Mouse (Mus musculus): ENCODE results near the gene Stx7. TPM values are rescaled to one million over a fixed set of nuclear protein-coding genes. Genes with fewer than 3 reads are reported as not detected.
A peak's percentile ranks its signal among the peaks of the same experiment; 100 is the strongest.
"Not testable (repeated sequence)": the region's sequence is repeated elsewhere in the genome, so short reads cannot be mapped to it uniquely, and the experiment has no call there.

The Stx7 gene
- polyA plus RNA-seq (2015; fragmentation: Nextera tagmentation; extraction: Ambion mirVana) = 296 and 313 TPM in 2 replicates

- Histone ChIP-seq H3K27ac (replicated peaks) (peak within 1 kb of the TSS; percentile 86), H3K27me3 (no peaks in the 10 kb centered on the region), H3K4me3 (peak within 1 kb of the TSS; percentile 95), H3K9me3 (no peaks in the 10 kb centered on the region), H3K4me1 (replicated peaks) (peaks cover 22% of the 10 kb centered on the region), H3K4me2 (peak within 1 kb of the TSS; percentile 71), H3K9ac (peak within 1 kb of the TSS; percentile 83), H3K36me3 (no peaks in the 10 kb centered on the region)
- peak; percentile 98 for ATAC-seq (ENCODE audit: low FRiP score, low read depth)
- under 1% methylated on average over 38 of the region's 45 CpGs for WGBS
Observed at GRCm38 (mm10) chr10:24149135-24149781, at the start of gene Stx7. Gene Stx7 (plus strand): TSS chr10:24149302.

- H3K27me3 ChIP-seq; H3K9ac ChIP-seq; H3K36me3 ChIP-seq; ATAC-seq (ENCODE audit: low FRiP score, low read depth); H3K4me2 ChIP-seq; H3K9me3 ChIP-seq; H3K4me3 ChIP-seq; H3K4me1 ChIP-seq (replicated peaks); H3K27ac ChIP-seq (replicated peaks): not testable (repeated sequence)
- 90% methylated on average over 1 of the region's 3 CpGs for WGBS
Observed at GRCm38 (mm10) chr10:24101812-24102211, 47.3 kb upstream of the Stx7 start, which contains the start of gene Taar8c. Gene Taar8c (minus strand): TSS chr10:24101912.

DNA sequence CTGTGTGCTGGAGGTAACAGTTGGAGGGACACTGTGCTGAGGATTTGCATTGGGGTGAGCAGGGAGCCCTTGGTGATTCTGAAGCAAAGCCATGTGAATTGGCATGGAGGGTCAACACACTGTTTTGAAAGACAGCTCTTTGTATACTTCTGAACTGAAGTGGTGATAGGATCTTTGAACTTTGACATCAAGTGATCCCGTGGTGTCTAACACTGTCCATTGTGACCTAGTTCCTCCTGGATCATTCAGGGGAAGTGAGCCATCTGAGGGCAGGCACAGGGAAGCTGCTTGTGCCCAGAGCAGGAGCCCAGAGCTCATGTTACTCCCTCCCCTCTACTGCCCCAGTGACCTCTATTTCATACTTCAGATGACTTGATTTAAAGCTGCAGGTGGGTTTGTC, 45.8 kb upstream of the Stx7 start:
- H3K27me3 ChIP-seq; H3K27ac ChIP-seq (replicated peaks); H3K4me3 ChIP-seq; H3K4me1 ChIP-seq (replicated peaks); H3K4me2 ChIP-seq; H3K36me3 ChIP-seq; ATAC-seq (ENCODE audit: low FRiP score, low read depth); H3K9ac ChIP-seq; H3K9me3 ChIP-seq: not testable (repeated sequence)
- 63% methylated on average over 1 of the region's 1 CpGs for WGBS

GRCm38 (mm10) chr10:24107747-24108146, 41.4 kb upstream of the Stx7 start:
- Histone ChIP-seq H3K9me3 (no peaks in the 10 kb centered on the region), H3K27ac (replicated peaks) (no peak overlapping the region), H3K4me3 (no peak overlapping the region), H3K4me1 (replicated peaks) (no peaks in the 10 kb centered on the region), H3K36me3 (no peaks in the 10 kb centered on the region), H3K4me2 (no peak overlapping the region), H3K27me3 (no peaks in the 10 kb centered on the region), H3K9ac (no peak overlapping the region)
- ATAC-seq (ENCODE audit: low FRiP score, low read depth) = no peak
- 76% methylated on average over 5 of the region's 5 CpGs for WGBS

- Histone ChIP-seq H3K4me3 (no peak overlapping the region), H3K9me3 (no peaks in the 10 kb centered on the region), H3K4me1 (replicated peaks) (no peaks in the 10 kb centered on the region), H3K36me3 (no peaks in the 10 kb centered on the region), H3K9ac (no peak overlapping the region), H3K4me2 (no peak overlapping the region), H3K27ac (replicated peaks) (no peak overlapping the region), H3K27me3 (no peaks in the 10 kb centered on the region)
- ATAC-seq (ENCODE audit: low FRiP score, low read depth) = no peak
- 67% methylated on average over 3 of the region's 3 CpGs for WGBS
Observed at GRCm38 (mm10) chr10:24108236-24108635, 40.9 kb upstream of the Stx7 start.

GRCm38 (mm10) chr10:24109434-24109833, 39.7 kb upstream of the Stx7 start, which contains the start of gene Taar9:
Gene Taar9 (minus strand): TSS chr10:24109534.
- whole genome bisulfite sequencing = 85% methylated on average over 8 of the region's 8 CpGs
- H3K4me3 ChIP-seq; H3K4me2 ChIP-seq; H3K4me1 ChIP-seq (replicated peaks); H3K27me3 ChIP-seq; ATAC-seq (ENCODE audit: low FRiP score, low read depth); H3K27ac ChIP-seq (replicated peaks); H3K9me3 ChIP-seq; H3K9ac ChIP-seq; H3K36me3 ChIP-seq: not testable (repeated sequence)

DNA sequence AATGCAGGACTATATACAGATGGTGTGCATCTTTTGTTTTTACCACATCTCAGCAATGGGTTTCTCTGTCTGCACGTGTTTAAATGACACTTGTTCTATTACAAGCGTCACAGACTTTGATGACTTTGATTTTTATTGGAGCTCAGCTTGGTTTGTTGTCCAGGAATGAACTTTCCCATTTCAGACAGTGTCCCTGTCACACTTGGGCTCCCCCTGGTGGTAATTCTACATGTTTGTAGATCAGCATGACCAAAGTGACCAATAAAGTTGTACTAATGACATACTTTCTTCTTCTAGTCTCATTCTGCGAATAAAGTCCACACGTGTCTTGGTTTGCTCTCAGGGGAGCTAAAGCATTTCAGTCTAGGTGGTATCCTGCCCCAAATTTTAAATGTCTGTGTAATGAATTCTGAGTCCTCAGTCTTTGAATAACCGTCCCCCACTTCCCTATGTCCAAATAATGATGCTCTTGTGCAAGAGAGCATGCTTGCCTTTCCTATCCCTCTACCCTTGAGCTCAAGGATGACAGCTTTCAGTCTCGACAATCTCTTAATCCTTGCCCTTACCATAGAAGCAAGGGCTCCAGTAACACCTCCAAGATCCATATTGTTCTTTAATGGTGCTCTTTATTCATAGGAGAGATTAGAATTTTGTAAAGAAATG, 37.9 kb upstream of the Stx7 start:
- Histone ChIP-seq H3K36me3 (no peaks in the 10 kb centered on the region), H3K9me3 (0 out of 2 replicates have a peak, but pooled peaks cover 4% of the 10 kb centered on the region), H3K27me3 (no peaks in the 10 kb centered on the region), H3K4me1 (replicated peaks) (no peaks in the 10 kb centered on the region), H3K4me2 (no peak overlapping the region), H3K27ac (replicated peaks) (no peak overlapping the region), H3K9ac (no peak overlapping the region), H3K4me3 (no peak overlapping the region)
- no peak for ATAC-seq (ENCODE audit: low FRiP score, low read depth)
- WGBS = 56% methylated on average over 6 of the region's 6 CpGs

DNA sequence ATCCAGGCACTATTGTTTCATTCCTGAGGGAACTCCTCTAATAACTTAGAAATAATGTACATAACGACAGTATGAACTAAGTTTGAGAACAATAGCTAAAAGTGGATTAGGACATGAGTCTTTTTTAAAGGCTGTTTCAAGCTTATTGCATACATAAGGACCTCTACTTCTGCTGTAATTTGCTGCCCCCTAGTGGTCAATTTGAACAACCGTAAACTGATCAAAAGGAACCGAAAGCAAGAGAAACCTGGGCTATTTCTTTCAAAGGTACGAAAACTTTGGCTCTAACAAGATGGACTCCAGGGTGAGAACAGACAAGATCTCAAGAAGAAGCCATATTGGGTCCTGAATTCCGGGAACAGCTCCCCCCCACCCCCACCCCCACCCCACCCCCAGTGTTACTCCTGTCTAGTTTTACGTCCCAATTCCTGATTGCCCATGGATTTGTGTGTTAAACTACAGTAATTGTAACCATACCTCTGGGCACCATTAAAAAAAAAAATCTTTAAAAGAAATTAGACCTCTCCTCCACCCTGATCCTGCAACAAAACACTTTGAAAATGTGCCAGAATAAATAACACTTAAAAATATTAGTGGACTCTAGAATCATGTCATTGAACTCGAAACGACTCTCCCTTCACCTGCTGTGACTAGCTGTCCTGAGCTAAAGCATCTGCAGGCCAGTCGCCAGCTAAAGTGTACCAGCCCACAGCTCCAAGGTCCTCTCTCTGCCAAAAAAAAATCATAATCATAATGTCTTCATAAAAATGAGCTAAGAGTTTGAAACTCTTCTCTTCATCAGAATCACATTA, 17.4 kb upstream of the Stx7 start:
- WGBS = 28% methylated on average over 9 of the region's 9 CpGs
- H3K36me3 ChIP-seq = no peaks in the 10 kb centered on the region
- no peak overlapping the region for H3K4me3 ChIP-seq
- peak overlapping the region; percentile 40 for H3K4me2 ChIP-seq
- no peak overlapping the region for H3K27ac ChIP-seq (replicated peaks)
- peak; percentile 89 for ATAC-seq (ENCODE audit: low FRiP score, low read depth)
- no peaks in the 10 kb centered on the region for H3K27me3 ChIP-seq
- no peaks in the 10 kb centered on the region for H3K9me3 ChIP-seq
- no peak overlapping the region for H3K9ac ChIP-seq
- 0 out of 2 replicates have a peak, but pooled peaks cover 3% of the 10 kb centered on the region for H3K4me1 ChIP-seq (replicated peaks)

DNA sequence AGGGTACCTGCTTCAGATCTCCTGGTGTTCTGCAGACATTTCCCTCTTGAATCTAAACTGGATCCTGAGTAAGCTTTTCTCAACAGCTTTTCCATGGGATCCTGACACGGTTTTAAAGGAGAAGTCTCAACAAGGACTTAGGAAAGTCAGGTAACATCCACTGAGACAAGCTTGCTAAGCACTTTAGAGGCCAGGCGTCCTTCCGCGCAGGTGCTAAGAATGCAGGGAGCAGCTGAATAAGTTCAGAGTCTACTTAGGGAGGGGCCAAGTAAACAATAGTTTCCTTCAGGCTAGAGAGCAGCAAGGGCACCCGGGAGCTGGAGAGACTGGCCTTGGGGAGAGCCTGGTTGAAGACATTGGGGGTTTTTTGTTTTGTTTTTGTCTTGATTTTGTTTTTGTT, 16.8 kb upstream of the Stx7 start:
- Histone ChIP-seq H3K27me3 (no peaks in the 10 kb centered on the region), H3K4me2 (no peak overlapping the region), H3K36me3 (no peaks in the 10 kb centered on the region), H3K9me3 (no peaks in the 10 kb centered on the region), H3K9ac (no peak overlapping the region), H3K4me3 (no peak overlapping the region), H3K4me1 (replicated peaks) (0 out of 2 replicates have a peak, but pooled peaks cover 3% of the 10 kb centered on the region), H3K27ac (replicated peaks) (no peak overlapping the region)
- ATAC-seq (ENCODE audit: low FRiP score, low read depth) = no peak
- WGBS = 14% methylated on average over 5 of the region's 5 CpGs

DNA sequence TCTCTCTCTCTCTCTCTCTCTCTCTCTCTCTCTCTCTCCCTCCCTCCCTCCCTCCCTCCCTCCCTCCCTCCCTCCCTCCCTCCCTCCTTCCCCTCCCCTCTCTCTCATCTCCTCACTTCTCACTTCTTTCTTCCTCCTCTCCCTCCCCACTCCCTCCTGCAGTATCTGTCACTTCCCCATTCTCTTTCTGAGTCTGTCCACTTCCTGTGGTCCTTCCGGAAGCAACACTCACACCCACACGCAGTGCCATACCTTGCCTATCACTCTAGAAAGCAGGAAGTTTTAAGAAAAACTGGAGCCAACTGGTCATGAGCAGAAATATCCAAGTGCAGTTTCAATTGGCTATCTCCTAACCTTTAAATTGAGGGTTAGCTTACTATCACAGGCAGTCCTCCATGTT, 16.0 kb upstream of the Stx7 start:
- H3K4me2 ChIP-seq = no peak overlapping the region
- no peak overlapping the region for H3K27ac ChIP-seq (replicated peaks)
- H3K36me3 ChIP-seq = no peaks in the 10 kb centered on the region
- WGBS = 53% methylated on average over 2 of the region's 2 CpGs
- H3K4me1 ChIP-seq (replicated peaks) = 0 out of 2 replicates have a peak, but pooled peaks cover 3% of the 10 kb centered on the region
- no peak overlapping the region for H3K4me3 ChIP-seq
- no peaks in the 10 kb centered on the region for H3K9me3 ChIP-seq
- H3K27me3 ChIP-seq = no peaks in the 10 kb centered on the region
- no peak for ATAC-seq (ENCODE audit: low FRiP score, low read depth)
- H3K9ac ChIP-seq = no peak overlapping the region

- no peak for ATAC-seq (ENCODE audit: low FRiP score, low read depth)
- Histone ChIP-seq H3K4me2 (no peak overlapping the region), H3K4me3 (no peak overlapping the region), H3K9me3 (no peaks in the 10 kb centered on the region), H3K27ac (replicated peaks) (no peak overlapping the region), H3K27me3 (no peaks in the 10 kb centered on the region), H3K4me1 (replicated peaks) (0 out of 2 replicates have a peak, but pooled peaks cover 3% of the 10 kb centered on the region), H3K9ac (no peak overlapping the region), H3K36me3 (no peaks in the 10 kb centered on the region)
- 68% methylated on average over 7 of the region's 7 CpGs for WGBS
Observed at GRCm38 (mm10) chr10:24134071-24134645, 14.9 kb upstream of the Stx7 start.
